Mouse (Mus musculus): Measurements from ENCODE around the gene Fgf2.

Fgf2 gene

DNA sequence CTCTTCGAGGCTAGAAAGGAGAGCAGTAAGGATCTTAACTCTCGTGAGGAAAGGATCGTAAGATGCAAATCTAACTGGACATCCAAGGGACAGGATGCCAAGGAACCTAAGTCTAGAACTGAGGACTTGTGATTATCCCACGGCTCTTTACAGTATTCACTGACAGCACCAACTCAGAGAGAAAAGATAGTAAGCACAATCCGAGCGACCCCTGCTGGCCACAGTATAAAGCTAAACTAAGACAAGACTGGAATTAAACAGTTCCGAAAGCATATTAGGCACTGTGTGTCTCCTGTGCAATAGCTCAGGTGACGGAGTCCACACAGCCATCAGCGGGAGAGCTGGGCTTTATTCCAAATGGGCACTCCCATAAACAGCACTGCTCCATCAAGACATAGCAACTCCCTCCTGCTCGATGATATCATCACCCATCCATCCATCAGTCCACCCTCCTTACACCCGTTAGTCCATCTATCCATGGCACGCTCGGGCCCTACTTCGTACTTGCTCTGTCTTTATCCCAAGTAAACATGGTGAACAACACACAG is 66.3 kb downstream of the Fgf2 start:
- peak; percentile 47 for DNase-seq (ENCODE audit: low read depth, low spot score)

- DNase-seq (ENCODE audit: low read depth, low spot score): no peak
These were observed 70.2 kb downstream of the Fgf2 start for GRCm38 (mm10) chr3:37418341-37418740.

DNA sequence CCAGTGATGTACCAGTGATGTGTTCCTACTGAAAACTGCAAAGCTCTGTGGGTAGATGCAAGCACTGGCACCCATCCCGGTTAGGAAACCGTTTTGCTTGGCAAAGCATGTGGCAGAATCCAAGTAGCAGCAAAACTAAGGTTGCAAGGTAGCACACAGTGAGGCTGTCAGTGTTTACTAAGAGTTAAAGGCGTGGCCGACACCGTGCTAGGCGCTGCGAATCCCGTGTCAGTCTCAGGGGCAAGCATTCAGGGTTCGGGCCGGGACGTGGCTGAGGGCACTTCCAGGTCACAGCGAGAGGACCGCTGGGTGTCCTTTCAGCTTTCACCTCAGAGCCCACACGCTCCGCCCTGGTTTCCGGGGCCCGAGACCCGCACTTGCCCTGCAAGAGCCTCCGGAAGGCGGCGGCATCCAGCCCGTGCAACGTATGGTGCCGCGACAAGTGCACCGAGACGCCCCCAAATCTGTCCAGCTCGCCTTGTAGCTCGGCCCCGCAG is 70.9 kb downstream of the Fgf2 start:
- DNase-seq (ENCODE audit: low read depth, low spot score): no peak

- peak; percentile 99 for DNase-seq (ENCODE audit: low read depth, low spot score)
These were observed 71.4 kb downstream of the Fgf2 start, which contains the start of gene Spata5 for GRCm38 (mm10) chr3:37419458-37419991. TSS of gene Spata5 (plus strand) at chr3:37419896.

DNA sequence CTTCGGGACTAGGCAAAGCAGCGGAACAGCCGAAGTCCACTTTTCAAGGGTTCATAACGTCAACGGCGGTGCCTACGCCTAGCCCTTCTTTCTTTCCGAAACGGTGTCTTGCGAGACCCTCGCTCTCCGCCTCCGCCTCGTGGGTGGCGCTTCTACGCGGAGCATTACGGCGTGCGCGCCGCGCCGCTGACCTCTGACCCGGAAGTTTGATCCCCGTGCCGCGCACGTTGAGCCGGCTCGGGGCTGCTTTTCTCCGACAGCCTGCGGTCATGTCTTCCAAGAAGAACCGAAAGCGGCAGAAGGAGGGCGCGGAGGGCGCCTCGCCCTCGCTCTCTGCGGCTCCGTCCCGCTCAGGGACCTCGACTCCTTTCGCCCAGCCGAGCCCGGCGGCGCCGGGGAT is 71.9 kb downstream of the Fgf2 start, which contains the start of gene Nudt6:
Nudt6 (minus strand) TSS at position 140 of the 400 bp plus-strand sequence.
- DNase-seq (ENCODE audit: low read depth, low spot score): peak; percentile 89

- no peak for DNase-seq (ENCODE audit: low read depth, low spot score)
These were observed 72.5 kb downstream of the Fgf2 start for GRCm38 (mm10) chr3:37420641-37421040.

- no peak for DNase-seq (ENCODE audit: low read depth, low spot score)
These were observed 73.0 kb downstream of the Fgf2 start for GRCm38 (mm10) chr3:37421179-37421578.

DNA sequence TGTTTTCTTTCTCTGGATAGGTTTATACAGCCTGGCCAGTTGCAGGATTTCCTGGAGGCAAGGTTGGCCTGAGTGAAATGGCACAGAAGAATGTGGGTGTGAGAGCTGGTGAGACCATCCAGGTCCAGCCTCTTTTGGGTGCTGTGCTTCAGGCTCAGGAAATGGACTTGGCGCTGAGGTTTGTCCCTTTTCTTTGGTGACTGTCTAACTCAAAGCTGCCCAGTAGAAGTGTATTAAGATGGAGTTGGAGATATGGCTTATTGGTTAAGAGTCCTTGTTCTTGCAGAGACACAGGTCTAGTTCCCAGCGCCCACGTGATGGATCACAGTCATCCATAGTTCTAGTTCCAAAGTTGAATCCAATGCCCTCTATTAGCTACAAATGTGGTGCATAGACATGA is 77.9 kb downstream of the Fgf2 start:
- no peak for DNase-seq (ENCODE audit: low read depth, low spot score)

DNA sequence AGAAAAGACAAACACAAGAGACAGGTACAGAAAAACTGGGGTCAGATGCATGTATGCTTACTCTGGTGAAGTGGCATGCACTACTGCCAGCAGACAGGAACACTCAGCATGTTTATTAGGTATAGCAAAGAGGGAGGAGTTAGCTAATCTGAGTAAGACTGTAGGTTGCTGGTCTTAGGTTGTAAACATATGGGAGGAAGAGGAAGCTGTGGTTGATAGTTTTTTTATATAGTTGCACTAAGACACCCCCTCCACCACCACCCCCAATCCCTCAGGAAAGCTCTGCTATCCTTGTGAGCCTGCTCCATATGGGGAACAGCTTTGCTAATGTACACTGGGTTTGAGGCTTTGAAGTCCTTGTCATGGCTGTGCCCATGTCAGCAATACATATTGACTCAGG is 82.2 kb downstream of the Fgf2 start:
- no peak for DNase-seq (ENCODE audit: low read depth, low spot score)

DNA sequence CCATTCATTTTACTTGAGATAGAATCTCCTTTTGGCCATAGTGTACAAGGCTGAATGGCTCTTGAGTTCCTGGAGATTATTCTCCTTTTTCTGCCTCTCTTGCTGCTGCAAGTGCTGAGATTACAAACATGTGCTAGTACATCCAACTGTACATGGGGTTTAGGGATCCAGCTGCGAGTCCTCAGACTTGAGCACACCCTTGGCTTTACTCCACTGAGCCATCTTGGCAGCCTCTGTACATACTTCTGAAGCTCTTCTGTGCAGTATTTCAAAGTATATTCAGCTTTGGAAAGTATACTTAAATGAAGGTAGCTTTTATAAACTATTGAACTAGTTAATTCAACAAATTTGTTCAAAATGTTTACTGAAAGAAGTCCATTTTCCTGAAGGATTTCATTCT is 91.6 kb downstream of the Fgf2 start:
- DNase-seq (ENCODE audit: low read depth, low spot score): no peak

DNA sequence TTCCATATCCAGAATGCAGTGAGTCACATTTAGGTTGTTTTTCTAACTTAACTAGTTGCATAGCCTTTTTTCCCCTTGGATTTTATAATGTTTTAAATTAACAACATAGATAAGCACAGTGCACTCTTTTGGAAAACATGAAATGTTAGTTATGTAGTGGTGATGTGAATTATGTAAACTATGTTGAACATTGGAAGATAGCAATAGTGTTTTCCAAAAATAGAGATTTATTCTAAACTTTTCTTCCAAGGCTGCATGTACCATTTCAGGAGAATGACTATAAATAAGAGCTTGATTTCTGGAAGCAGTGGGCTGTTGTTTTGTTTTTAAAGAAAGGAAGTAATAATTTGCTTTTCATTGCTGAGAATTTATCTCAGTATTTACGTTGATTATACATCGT is 95.3 kb downstream of the Fgf2 start:
- no peak for DNase-seq (ENCODE audit: low read depth, low spot score)

GRCm38 (mm10) chr3:37455992-37456391 is 107.8 kb downstream of the Fgf2 start:
- DNase-seq (ENCODE audit: low read depth, low spot score): no peak

Data from brain, embryonic 18.5 days (tissue).